Mouse (Mus musculus) lung, postnatal 10 days (tissue): ENCODE results near the gene Olfr933.

Source experiments
- DNase-seq: peaks from one replicate; pipeline ENCODE4 v3.0.0; 2021

Gene Olfr933

DNA sequence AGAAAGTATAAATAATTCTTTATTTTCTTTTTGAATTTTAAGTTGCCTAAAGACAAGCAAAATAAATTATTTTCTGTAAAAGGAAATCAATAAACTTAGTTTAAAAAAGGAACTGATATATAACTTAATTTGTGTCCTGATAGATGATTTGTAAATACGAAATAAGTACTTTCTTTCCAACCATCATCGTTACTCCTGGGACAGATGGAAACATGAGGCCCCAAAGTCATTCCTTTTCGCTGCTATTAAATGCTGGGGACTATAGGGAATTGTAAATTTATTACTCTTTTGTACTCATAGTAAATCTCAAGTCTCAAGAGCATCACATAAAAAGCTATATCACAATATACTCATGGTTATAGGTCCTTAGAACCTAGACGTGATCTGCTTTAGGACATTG is at the start of gene Olfr933:
TSS of gene Olfr933 (plus strand) at position 301 of the 400 bp plus-strand sequence.
- DNase-seq, result no peak

DNA sequence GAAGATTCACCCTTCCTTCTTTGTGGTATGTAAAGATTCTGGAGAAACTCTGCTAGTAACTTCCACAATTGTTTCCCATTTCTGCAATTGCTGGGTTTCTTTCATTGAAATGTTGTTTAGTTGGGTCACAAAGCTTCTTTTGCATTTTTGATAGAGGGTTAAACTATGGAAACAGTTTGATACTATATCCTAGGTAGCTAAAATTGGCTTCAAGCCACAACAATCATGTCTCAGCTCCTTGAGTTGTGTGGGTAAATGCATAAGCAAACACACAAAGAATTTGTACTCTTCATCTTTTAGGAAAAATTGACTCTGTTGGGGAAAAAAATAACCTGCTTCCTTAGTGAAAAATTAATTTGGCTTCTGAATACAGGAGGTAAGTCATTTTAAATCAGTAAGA is 42.6 kb upstream of the Olfr933 start, which contains the start of gene Olfr930:
TSS of gene Olfr930 (plus strand) at position 301 of the 400 bp plus-strand sequence.
- no peak for DNase-seq

GRCm38 (mm10) chr9:38953401-38954123 is 18.6 kb upstream of the Olfr933 start:
- no peak for DNase-seq

DNA sequence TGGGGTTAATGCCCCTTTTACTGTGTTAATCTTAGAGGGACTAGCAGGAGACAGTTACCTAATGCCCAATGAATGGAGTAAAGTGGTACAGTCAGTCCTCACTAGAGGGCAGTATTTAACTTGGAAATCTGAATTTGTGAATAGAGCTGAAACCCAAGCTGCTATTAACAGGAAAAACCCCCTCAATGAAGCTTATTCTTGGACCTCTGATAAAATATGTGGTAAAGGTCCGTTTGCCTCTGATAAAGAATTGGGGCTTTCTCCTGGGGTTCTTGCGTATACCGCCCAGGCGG is 18.0 kb upstream of the Olfr933 start:
- DNase-seq, result no peak

GRCm38 (mm10) chr9:38988215-38988614 is 16.1 kb downstream of the Olfr933 start, which contains the start of gene Olfr934:
Olfr934 (minus strand) TSS chr9:38988315.
- no peak for DNase-seq

DNA sequence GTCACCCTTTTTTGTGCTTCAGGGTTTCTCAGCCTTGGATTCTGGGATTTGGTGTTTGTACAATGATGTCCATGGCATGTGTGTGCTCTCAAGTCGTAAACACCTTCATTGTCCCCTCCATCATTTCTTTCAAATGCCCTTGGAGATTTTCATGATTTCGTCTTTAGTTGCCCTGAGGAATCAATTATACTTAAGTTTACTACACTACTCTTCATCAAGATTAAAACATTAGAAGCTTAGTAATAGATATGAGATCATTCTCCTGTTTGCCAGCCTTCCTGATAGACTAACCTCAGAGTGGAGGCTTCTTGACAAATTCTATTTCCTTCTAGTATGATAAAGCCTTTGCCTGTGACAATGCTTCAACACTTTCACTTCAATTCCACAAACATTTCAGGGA is 27.5 kb downstream of the Olfr933 start, which contains the start of gene Olfr935:
TSS of gene Olfr935 (minus strand) at position 101 of the 400 bp plus-strand sequence.
- no peak for DNase-seq

DNA sequence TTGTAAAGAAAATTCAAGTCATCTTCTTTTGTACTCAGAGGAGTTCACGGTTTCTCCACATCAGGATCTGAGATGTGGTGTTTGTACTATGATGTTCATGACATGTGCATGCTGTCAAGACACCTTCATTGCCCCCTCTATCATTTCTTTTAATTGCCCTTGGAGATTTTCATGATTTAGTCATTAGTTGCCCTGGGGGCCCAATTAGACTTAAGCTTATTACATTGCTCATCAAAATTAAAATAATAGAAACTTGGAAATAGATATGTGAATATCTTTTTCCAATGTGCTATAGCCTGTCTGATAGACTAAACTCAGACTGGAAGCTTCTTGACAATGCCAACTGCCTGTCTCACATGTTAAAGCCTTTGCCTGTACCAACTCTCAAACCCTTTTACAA is 51.2 kb downstream of the Olfr933 start, which contains the start of gene Olfr146:
TSS of gene Olfr146 (minus strand) at position 101 of the 400 bp plus-strand sequence.
- no peak for DNase-seq
